Mouse (Mus musculus): ENCODE results near the gene Rgs6.

- TF ChIP-seq POLR2A (IDR thresholded peaks at IDR 0.05; ENCODE audit: borderline replicate concordance, insufficient read depth, low read length) (no peak), CTCF (IDR thresholded peaks at IDR 0.05; ENCODE audit: borderline replicate concordance, insufficient read depth, low read depth, low read length) (no peak)
Measured at GRCm38 (mm10) chr12:83145902-83146301, 557.8 kb downstream of the Rgs6 start.

Data from cerebellum, adult 2 months (tissue).